Mouse (Mus musculus): ENCODE data around the gene Ap5z1. TPM values are rescaled to one million over a fixed set of nuclear protein-coding genes. Genes with fewer than 3 reads are reported as not detected.

Gene Ap5z1
- polyA plus RNA-seq, 1 experiment from 2014 or later, result 6.0 TPM

DNA sequence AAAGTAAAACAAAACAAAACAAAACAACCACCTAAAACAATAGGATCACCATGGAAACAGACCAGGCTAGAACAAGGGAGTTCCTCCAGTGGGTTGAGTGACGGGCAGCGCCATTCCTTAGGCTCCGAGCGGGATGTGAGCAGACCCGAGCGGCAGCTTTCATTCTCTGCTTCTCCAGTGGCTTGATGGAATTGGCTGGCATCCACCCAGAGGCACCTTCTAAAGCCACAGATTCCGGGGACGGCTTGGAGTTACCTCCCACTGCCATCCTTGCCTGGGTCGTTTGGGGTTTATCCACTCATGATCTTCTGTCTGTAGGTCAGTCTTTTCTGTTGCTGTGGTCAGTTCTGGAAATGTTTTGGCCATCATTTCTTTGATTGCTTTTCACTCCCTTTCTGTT, 42.8 kb upstream of the Ap5z1 start:
- Histone ChIP-seq H3K4me1 (ENCODE audit: control insufficient read depth in 2 of 2, insufficient read depth in 2 of 2, low read length in 2 of 2) (peaks cover 45 to 70% of the 10 kb centered on the region in 2 experiments), H3K27me3 (ENCODE audit: control insufficient read depth, insufficient read depth, low read length) (no peaks in the 10 kb centered on the region), H3K27ac (replicated peaks in 1 of 2; ENCODE audit: control insufficient read depth in 1 of 2, insufficient read depth in 1 of 2, low read depth in 2 of 2, low read length in 2 of 2) (peak overlapping the region in 1 of 2 experiments; percentile 31; a peak in 1 of 4 replicates), H3K4me3 (ENCODE audit: control insufficient read depth in 1 of 2, insufficient read depth in 1 of 2, low read depth in 1 of 2, low read length in 2 of 2) (no peak overlapping the region), H3K9ac (ENCODE audit: low read length) (no peak overlapping the region), H3K36me3 (ENCODE audit: control insufficient read depth, insufficient read depth, low read length) (peaks cover 19% of the 10 kb centered on the region), H3K9me3 (ENCODE audit: control insufficient read depth, low read length) (no peaks in the 10 kb centered on the region), H3K4me2 (ENCODE audit: low read length) (no peak overlapping the region)
- WGBS, result 72% methylated on average over 9 of the region's 9 CpGs
- ATAC-seq (ENCODE audit: insufficient number of reproducible peaks, insufficient read depth, low FRiP score, low read depth), result no peak

DNA sequence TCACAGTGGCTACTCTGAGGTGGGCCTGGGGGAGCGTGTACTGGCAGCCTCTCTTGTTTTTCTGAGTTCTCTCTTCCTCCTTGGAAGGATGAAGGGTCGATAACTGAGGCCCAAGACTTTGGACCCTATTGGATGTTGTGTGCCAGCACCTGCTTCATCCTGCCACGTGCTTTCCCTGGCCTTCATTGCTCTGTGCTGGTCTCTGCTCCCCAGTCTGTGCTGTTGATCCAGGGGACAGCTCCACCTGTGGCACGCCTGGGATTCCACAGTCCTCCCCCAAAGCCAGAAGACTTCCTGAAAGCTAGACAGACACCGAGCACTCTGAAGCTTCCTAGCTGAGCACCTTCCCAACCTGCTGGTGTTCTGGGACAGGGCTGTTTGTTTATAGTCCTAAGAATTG, 41.9 kb upstream of the Ap5z1 start:
- Histone ChIP-seq H3K9ac (ENCODE audit: low read length) (no peak overlapping the region), H3K4me1 (ENCODE audit: control insufficient read depth in 2 of 2, insufficient read depth in 2 of 2, low read length in 2 of 2) (peaks cover 45 to 71% of the 10 kb centered on the region in 2 experiments), H3K4me3 (ENCODE audit: control insufficient read depth in 1 of 2, insufficient read depth in 1 of 2, low read depth in 1 of 2, low read length in 2 of 2) (no peak overlapping the region), H3K36me3 (ENCODE audit: control insufficient read depth, insufficient read depth, low read length) (peaks cover 19% of the 10 kb centered on the region), H3K27ac (replicated peaks in 1 of 2; ENCODE audit: control insufficient read depth in 1 of 2, insufficient read depth in 1 of 2, low read depth in 2 of 2, low read length in 2 of 2) (no peak overlapping the region; a peak in 1 of 4 replicates), H3K9me3 (ENCODE audit: control insufficient read depth, low read length) (no peaks in the 10 kb centered on the region), H3K27me3 (ENCODE audit: control insufficient read depth, insufficient read depth, low read length) (no peaks in the 10 kb centered on the region), H3K4me2 (ENCODE audit: low read length) (no peak overlapping the region)
- ATAC-seq (ENCODE audit: insufficient number of reproducible peaks, insufficient read depth, low FRiP score, low read depth), result no peak
- 70% methylated on average over 5 of the region's 5 CpGs for WGBS

- ATAC-seq (ENCODE audit: insufficient number of reproducible peaks, insufficient read depth, low FRiP score, low read depth), result no peak
- Histone ChIP-seq H3K9ac (ENCODE audit: low read length) (no peak overlapping the region), H3K4me1 (ENCODE audit: control insufficient read depth in 2 of 2, insufficient read depth in 2 of 2, low read length in 2 of 2) (peaks cover 56 to 72% of the 10 kb centered on the region in 2 experiments), H3K36me3 (ENCODE audit: control insufficient read depth, insufficient read depth, low read length) (peaks cover 19% of the 10 kb centered on the region), H3K4me2 (ENCODE audit: low read length) (no peak overlapping the region), H3K4me3 (ENCODE audit: control insufficient read depth in 1 of 2, insufficient read depth in 1 of 2, low read depth in 1 of 2, low read length in 2 of 2) (no peak overlapping the region), H3K9me3 (ENCODE audit: control insufficient read depth, low read length) (no peaks in the 10 kb centered on the region), H3K27me3 (ENCODE audit: control insufficient read depth, insufficient read depth, low read length) (no peaks in the 10 kb centered on the region), H3K27ac (replicated peaks in 1 of 2; ENCODE audit: control insufficient read depth in 1 of 2, insufficient read depth in 1 of 2, low read depth in 2 of 2, low read length in 2 of 2) (no peak overlapping the region)
- 63% methylated on average over 10 of the region's 10 CpGs for WGBS
Measured at GRCm38 (mm10) chr5:142423141-142423540, 40.6 kb upstream of the Ap5z1 start.

DNA sequence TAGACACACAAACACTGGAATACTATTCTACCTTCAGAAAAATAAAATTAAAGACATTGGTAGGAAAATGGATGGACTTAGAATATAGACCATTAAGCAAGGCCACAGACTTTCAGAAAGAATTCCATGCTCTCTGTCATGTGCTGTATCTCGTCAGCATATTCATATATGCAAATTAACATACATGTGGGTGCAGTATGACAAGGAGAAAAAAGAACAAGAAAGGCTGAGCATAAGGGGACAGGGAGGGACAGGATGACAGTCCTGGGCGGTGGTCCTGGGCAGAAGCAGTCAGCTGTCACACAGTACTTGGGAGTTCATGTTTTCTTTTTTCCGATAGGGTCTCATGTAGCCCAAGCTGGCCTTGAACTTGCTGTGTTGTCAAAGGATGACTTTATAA, 40.0 kb upstream of the Ap5z1 start:
- no peak overlapping the region for H3K9ac ChIP-seq (ENCODE audit: low read length)
- no peak for ATAC-seq (ENCODE audit: insufficient number of reproducible peaks, insufficient read depth, low FRiP score, low read depth)
- H3K27me3 ChIP-seq (ENCODE audit: control insufficient read depth, insufficient read depth, low read length), result no peaks in the 10 kb centered on the region
- no peaks in the 10 kb centered on the region for H3K9me3 ChIP-seq (ENCODE audit: control insufficient read depth, low read length)
- 55% methylated on average over 3 of the region's 3 CpGs for WGBS
- H3K4me2 ChIP-seq (ENCODE audit: low read length), result no peak overlapping the region
- H3K36me3 ChIP-seq (ENCODE audit: control insufficient read depth, insufficient read depth, low read length), result peaks cover 19% of the 10 kb centered on the region
- peak overlapping the region in 1 of 2 experiments; percentile 95; a peak in 2 of 4 replicates for H3K27ac ChIP-seq (replicated peaks in 1 of 2; ENCODE audit: control insufficient read depth in 1 of 2, insufficient read depth in 1 of 2, low read depth in 2 of 2, low read length in 2 of 2)
- H3K4me3 ChIP-seq (ENCODE audit: control insufficient read depth in 1 of 2, insufficient read depth in 1 of 2, low read depth in 1 of 2, low read length in 2 of 2), result no peak overlapping the region
- H3K4me1 ChIP-seq (ENCODE audit: control insufficient read depth in 2 of 2, insufficient read depth in 2 of 2, low read length in 2 of 2), result peaks cover 60 to 77% of the 10 kb centered on the region in 2 experiments

- H3K4me2 ChIP-seq (ENCODE audit: low read length), result peak overlapping the region; percentile 57
- no peaks in the 10 kb centered on the region for H3K27me3 ChIP-seq (ENCODE audit: control insufficient read depth, insufficient read depth, low read length)
- 17% methylated on average over 13 of the region's 13 CpGs for WGBS
- ATAC-seq (ENCODE audit: insufficient number of reproducible peaks, insufficient read depth, low FRiP score, low read depth), result peak; percentile 64
- H3K36me3 ChIP-seq (ENCODE audit: control insufficient read depth, insufficient read depth, low read length), result peaks cover 12% of the 10 kb centered on the region; the same call in 1 of the 2 replicates
- H3K27ac ChIP-seq (replicated peaks in 1 of 2; ENCODE audit: control insufficient read depth in 1 of 2, insufficient read depth in 1 of 2, low read depth in 2 of 2, low read length in 2 of 2), result peak overlapping the region; percentile 90 to 95
- H3K4me3 ChIP-seq (ENCODE audit: control insufficient read depth in 1 of 2, insufficient read depth in 1 of 2, low read depth in 1 of 2, low read length in 2 of 2), result 0 out of 4 replicates have a peak overlapping the region, but pooled peaks of 1 of the 2 experiments have one; percentile 6
- H3K4me1 ChIP-seq (ENCODE audit: control insufficient read depth in 2 of 2, insufficient read depth in 2 of 2, low read length in 2 of 2), result peaks cover 56 to 71% of the 10 kb centered on the region in 2 experiments
- H3K9ac ChIP-seq (ENCODE audit: low read length), result peak overlapping the region; percentile 53
- H3K9me3 ChIP-seq (ENCODE audit: control insufficient read depth, low read length), result no peaks in the 10 kb centered on the region
Measured at GRCm38 (mm10) chr5:142424627-142425349, 39.0 kb upstream of the Ap5z1 start.

GRCm38 (mm10) chr5:142426476-142426875, 37.3 kb upstream of the Ap5z1 start:
- ATAC-seq (ENCODE audit: insufficient number of reproducible peaks, insufficient read depth, low FRiP score, low read depth), result no peak
- Histone ChIP-seq H3K27ac (replicated peaks in 1 of 2; ENCODE audit: control insufficient read depth in 1 of 2, insufficient read depth in 1 of 2, low read depth in 2 of 2, low read length in 2 of 2) (peak overlapping the region in 1 of 2 experiments; percentile 95; a peak in 1 of 4 replicates), H3K27me3 (ENCODE audit: control insufficient read depth, insufficient read depth, low read length) (no peaks in the 10 kb centered on the region), H3K4me1 (ENCODE audit: control insufficient read depth in 2 of 2, insufficient read depth in 2 of 2, low read length in 2 of 2) (peaks cover 45 to 66% of the 10 kb centered on the region in 2 experiments), H3K36me3 (ENCODE audit: control insufficient read depth, insufficient read depth, low read length) (peaks cover 6% of the 10 kb centered on the region; the same call in 1 of the 2 replicates), H3K4me2 (ENCODE audit: low read length) (no peak overlapping the region), H3K9ac (ENCODE audit: low read length) (no peak overlapping the region), H3K9me3 (ENCODE audit: control insufficient read depth, low read length) (no peaks in the 10 kb centered on the region), H3K4me3 (ENCODE audit: control insufficient read depth in 1 of 2, insufficient read depth in 1 of 2, low read depth in 1 of 2, low read length in 2 of 2) (no peak overlapping the region)
- WGBS, result 93% methylated on average over 2 of the region's 2 CpGs

DNA sequence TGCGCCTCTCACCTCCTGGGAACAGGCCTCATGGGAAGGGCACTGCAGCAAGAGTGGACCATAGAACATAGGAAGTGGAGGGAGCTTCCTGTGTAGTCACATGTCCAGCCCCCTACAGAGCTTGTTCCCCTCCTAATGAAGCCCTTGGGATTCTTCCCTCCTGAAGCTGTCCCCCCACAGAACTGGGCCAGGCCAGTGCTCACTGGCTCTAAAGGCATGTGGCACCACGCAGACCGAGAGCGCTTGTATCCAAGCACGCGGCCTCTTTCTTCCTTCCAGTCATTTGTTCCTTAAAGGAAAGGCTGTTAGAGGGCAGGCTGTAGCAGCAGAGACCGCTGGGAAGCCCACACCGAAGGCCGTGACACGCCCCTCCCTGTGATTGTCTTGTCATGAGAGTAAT, 35.9 kb upstream of the Ap5z1 start:
- Histone ChIP-seq H3K4me1 (ENCODE audit: control insufficient read depth in 2 of 2, insufficient read depth in 2 of 2, low read length in 2 of 2) (peaks cover 46 to 66% of the 10 kb centered on the region in 2 experiments), H3K27ac (replicated peaks in 1 of 2; ENCODE audit: control insufficient read depth in 1 of 2, insufficient read depth in 1 of 2, low read depth in 2 of 2, low read length in 2 of 2) (peak overlapping the region; percentile 5 to 42; a peak in 1 of 4 replicates), H3K9me3 (ENCODE audit: control insufficient read depth, low read length) (no peaks in the 10 kb centered on the region), H3K36me3 (ENCODE audit: control insufficient read depth, insufficient read depth, low read length) (no peaks in the 10 kb centered on the region), H3K9ac (ENCODE audit: low read length) (no peak overlapping the region), H3K27me3 (ENCODE audit: control insufficient read depth, insufficient read depth, low read length) (no peaks in the 10 kb centered on the region), H3K4me3 (ENCODE audit: control insufficient read depth in 1 of 2, insufficient read depth in 1 of 2, low read depth in 1 of 2, low read length in 2 of 2) (no peak overlapping the region), H3K4me2 (ENCODE audit: low read length) (no peak overlapping the region)
- WGBS, result 83% methylated on average over 10 of the region's 10 CpGs
- ATAC-seq (ENCODE audit: insufficient number of reproducible peaks, insufficient read depth, low FRiP score, low read depth), result no peak
